Mouse (Mus musculus) brain, adult 2 months (tissue): ENCODE results near the gene 1700010I14Rik.

Experiments used
- DNase-seq: peaks from one replicate; pipeline ENCODE4 v3.0.0; 2011; ENCODE audit warnings: low read depth, low spot score

Gene 1700010I14Rik

GRCm38 (mm10) chr17:9023198-9023942 is 35.2 kb downstream of the 1700010I14Rik start:
- peak; percentile 78 for DNase-seq

GRCm38 (mm10) chr17:9030181-9030580 is 42.0 kb downstream of the 1700010I14Rik start:
- peak; percentile 24 for DNase-seq

- peak; percentile 96 for DNase-seq
Observed at GRCm38 (mm10) chr17:9031241-9032141, 43.4 kb downstream of the 1700010I14Rik start.

DNA sequence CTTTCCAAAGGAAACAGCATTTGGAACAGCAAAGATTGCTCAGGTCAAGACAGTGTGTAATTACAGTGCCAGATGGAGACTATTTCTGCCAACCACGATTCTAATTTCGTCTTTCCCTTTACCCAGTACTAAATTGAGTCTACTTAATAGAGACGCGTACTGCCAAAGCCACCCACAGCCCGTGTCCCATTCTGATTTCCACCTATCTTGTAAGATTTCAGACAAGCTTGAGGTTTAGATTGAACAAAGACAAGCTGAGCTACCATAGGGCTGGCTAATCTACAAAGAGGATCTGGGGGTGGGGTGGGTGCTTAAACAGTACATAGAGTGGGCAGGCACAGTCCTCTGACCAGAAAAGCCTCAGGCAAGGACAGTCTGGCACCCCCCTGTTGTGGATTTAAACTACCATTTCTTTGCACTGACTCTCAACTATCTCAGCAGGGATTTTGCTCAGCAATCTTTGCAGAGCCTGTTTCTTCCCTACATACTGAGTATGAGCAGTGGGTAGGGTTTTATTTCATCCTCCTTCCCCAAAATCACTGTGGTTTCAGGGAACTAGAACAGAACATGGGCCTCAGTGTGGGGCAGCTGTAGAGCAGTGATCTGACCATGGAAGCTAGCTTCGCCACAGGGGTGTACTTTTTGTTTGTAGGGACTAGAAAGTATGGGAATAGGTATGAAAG is 44.4 kb downstream of the 1700010I14Rik start:
- DNase-seq, result peak; percentile 96

DNA sequence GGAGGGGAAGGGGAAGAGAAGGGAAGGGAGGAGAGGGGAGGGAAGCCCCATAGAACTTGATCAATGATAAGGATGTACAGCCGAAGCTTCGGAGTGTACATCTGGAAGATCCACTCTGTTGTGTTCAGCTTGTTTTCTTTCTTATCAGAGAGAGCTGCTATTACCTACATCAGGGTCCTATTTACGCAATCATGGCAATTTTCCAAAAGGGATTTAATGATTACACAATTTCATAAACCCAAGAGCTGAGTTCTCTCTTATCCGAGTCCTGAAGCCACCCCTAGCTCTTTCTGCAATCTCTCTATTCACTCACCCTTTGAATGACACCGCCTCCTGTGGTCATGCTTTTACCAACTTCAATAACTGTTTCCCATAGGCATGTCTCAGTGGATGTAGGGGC is 45.4 kb downstream of the 1700010I14Rik start:
- no peak for DNase-seq

DNA sequence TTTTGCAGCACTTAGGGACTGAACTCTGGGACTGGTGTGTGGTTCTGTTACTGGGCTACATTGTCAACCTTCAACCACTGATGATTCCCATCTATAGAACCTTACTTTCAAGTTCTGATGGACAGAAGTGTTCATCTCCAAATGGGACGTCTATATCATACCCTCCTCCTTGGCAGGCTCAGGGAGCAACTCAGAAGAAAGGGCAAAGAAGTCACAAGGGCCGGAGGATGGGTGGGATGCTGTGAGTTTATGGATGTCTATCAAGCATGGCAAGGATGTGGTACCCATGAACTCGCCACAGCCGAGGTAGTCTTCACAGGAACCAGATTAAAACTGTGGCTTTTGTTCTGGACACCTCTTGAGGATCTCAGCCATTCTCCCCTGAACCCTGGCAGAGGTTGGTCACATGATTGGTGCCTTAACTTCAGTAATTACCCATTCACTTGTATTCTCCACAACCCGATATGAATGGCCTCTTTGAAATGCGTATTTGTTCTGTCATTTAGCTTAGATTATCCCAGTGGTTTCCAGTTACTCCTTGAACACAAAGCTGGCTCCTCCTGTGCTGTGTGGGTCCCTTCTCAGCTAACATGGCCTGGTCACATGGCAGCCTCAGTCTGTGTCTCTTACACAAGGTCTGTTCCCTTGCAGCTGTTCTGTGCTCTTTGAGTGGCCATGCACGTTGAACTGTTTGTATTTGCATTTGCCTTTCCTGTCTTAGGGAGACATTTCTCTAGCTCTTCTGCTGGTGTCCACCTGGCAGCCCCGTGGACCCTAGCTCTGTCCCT is 47.6 kb downstream of the 1700010I14Rik start:
- DNase-seq, result no peak

- peak; percentile 35 for DNase-seq
Observed at GRCm38 (mm10) chr17:9042723-9043122, 54.6 kb downstream of the 1700010I14Rik start.

DNA sequence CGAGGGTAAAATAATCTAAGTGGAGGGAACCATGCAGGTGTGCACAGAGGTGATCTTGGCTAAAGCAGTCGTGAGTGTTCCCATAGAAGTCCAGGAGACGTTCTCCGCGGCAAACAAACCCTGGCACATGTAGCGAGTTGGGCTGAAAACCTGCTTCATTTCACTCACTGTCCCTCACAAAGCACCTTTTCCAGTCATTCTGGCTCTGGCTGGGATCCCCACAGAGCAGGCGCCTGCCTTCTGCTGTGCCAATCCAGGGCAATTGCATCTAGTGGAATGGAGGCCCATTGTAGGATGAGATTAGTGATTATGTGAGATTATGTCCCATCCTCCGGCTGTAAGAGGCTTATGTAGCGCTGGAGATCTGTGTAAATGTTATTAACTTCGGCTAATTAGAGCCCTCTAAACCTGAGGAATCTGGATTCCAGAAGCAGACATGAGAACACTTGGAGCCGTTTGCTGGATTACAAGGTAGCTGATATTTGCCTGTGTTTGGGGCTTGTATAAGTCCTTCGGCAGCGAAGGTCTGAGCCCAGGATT is 64.4 kb downstream of the 1700010I14Rik start:
- peak; percentile 60 for DNase-seq

GRCm38 (mm10) chr17:9059360-9059932 is 71.3 kb downstream of the 1700010I14Rik start:
- DNase-seq, result no peak
